Mouse (Mus musculus): ENCODE results near the gene Atg3.

- TF ChIP-seq POLR2A (IDR thresholded peaks at IDR 0.05; ENCODE audit: control insufficient read depth in 1 of 2, insufficient read depth in 1 of 2, low read depth in 1 of 2, low read length in 2 of 2, poor library complexity in 1 of 2) = no peak
- no peak for TF ChIP-seq MAZ (IDR thresholded peaks at IDR 0.05; ENCODE audit: low read depth, low read length)
- TF ChIP-seq E2F4 (IDR thresholded peaks at IDR 0.05; ENCODE audit: borderline replicate concordance, low read depth, low read length) = no peak
- TF ChIP-seq CTCF (IDR thresholded peaks at IDR 0.05 in 2 of 3, conservative IDR thresholded peaks at IDR 0.05 in 1 of 3; ENCODE audit: control insufficient read depth in 1 of 3, insufficient read depth in 1 of 3, low read depth in 2 of 3, low read length in 3 of 3, poor library complexity in 1 of 3, severe bottlenecking in 1 of 3) = no peak
- no peak for TF ChIP-seq SMC3 (IDR thresholded peaks at IDR 0.05; ENCODE audit: low read depth, low read length)
- no peak for TF ChIP-seq EP300 (IDR thresholded peaks at IDR 0.05; ENCODE audit: low read depth in 1 of 2, low read length in 2 of 2)
- TF ChIP-seq POLR2AphosphoS2 (IDR thresholded peaks at IDR 0.05; ENCODE audit: low read length) = no peak
- no peak for TF ChIP-seq RCOR1 (IDR thresholded peaks at IDR 0.05; ENCODE audit: low read depth, low read length)
- no peak for TF ChIP-seq SIN3A (IDR thresholded peaks at IDR 0.05; ENCODE audit: low read length)
- TF ChIP-seq ZMIZ1 (IDR thresholded peaks at IDR 0.05; ENCODE audit: low read depth, low read length) = no peak
- TF ChIP-seq CHD2 (IDR thresholded peaks at IDR 0.05; ENCODE audit: low read length) = no peak
- no peak for TF ChIP-seq ETS1 (IDR thresholded peaks at IDR 0.05; ENCODE audit: low read depth, low read length)
- TF ChIP-seq GATA1 (IDR thresholded peaks at IDR 0.05; ENCODE audit: low read depth, low read length) = no peak
These were observed 46.5 kb downstream of the Atg3 start for GRCm38 (mm10) chr16:45204859-45205670.
